Mouse (Mus musculus) myocyte (in vitro differentiated cells): ENCODE data around the gene Nt5c3b.

Experiments used
- CEBPB ChIP-seq: IDR thresholded peaks from 2 replicates; pipeline ENCODE4 v1.6.1; 2011; ENCODE audit warnings: mild to moderate bottlenecking, moderate library complexity; ENCODE audit not compliant: poor library complexity, insufficient read depth, severe bottlenecking
- E2F4 ChIP-seq: IDR thresholded peaks from one replicate; pipeline ENCODE4 v1.6.1; 2011; ENCODE audit warnings: mild to moderate bottlenecking, control low read depth, moderate library complexity; ENCODE audit not compliant: insufficient read depth
- MAX ChIP-seq: IDR thresholded peaks from one replicate; pipeline ENCODE4 v1.6.1; 2011; ENCODE audit warnings: low read depth, mild to moderate bottlenecking, control low read depth
- MYOD1 ChIP-seq, 3 experiments: IDR thresholded peaks; one replicate each; pipeline ENCODE4 v1.6.1; 2011; ENCODE audit warnings: control low read depth in 2 of 3, low read depth in 2 of 3, mild to moderate bottlenecking in 2 of 3, moderate library complexity in 1 of 3; ENCODE audit not compliant: insufficient read length in 2 of 3, control insufficient read depth in 1 of 3
- MYOG ChIP-seq, 3 experiments: IDR thresholded peaks; one replicate each; pipeline ENCODE4 v1.6.1; 2011; ENCODE audit warnings: control low read depth in 2 of 3, low read depth in 2 of 3, mild to moderate bottlenecking in 2 of 3; ENCODE audit not compliant: insufficient read length in 2 of 3, control insufficient read depth in 1 of 3, insufficient read depth in 1 of 3
- POLR2A ChIP-seq: IDR thresholded peaks from one replicate; pipeline ENCODE4 v1.6.1; 2011; ENCODE audit warnings: low read depth, mild to moderate bottlenecking, control low read depth, moderate library complexity; ENCODE audit not compliant: insufficient read length
- REST ChIP-seq: IDR thresholded peaks from one replicate; pipeline ENCODE4 v1.6.1; 2011; ENCODE audit warnings: mild to moderate bottlenecking, control low read depth, moderate library complexity; ENCODE audit not compliant: insufficient read depth, insufficient read length
- TCF12 ChIP-seq: IDR thresholded peaks from one replicate; pipeline ENCODE4 v1.6.1; 2011; ENCODE audit warnings: mild to moderate bottlenecking, control low read depth; ENCODE audit not compliant: poor library complexity, insufficient read depth, severe bottlenecking
- USF1 ChIP-seq: IDR thresholded peaks from one replicate; pipeline ENCODE4 v1.6.1; 2011; ENCODE audit warnings: low read depth, mild to moderate bottlenecking, control low read depth, moderate library complexity

- TF ChIP-seq MAX (no peak), POLR2A (no peak), TCF12 (no peak), MYOD1 (IDR thresholded peaks at IDR 0.05; ENCODE audit: control insufficient read depth in 1 of 3, insufficient read length in 2 of 3, low read depth in 2 of 3) (peak in 1 of 3 experiments; percentile 52), CEBPB (no peak), USF1 (no peak), REST (no peak), E2F4 (no peak), MYOG (IDR thresholded peaks at IDR 0.05; ENCODE audit: control insufficient read depth in 1 of 3, insufficient read depth in 1 of 3, insufficient read length in 2 of 3, low read depth in 2 of 3) (peak in 1 of 3 experiments; percentile 33)
Measured at GRCm38 (mm10) chr11:100389931-100390445, 51.6 kb downstream of the Nt5c3b start.
